Mouse (Mus musculus) c-Kit-negative CD71-positive TER-119-positive erythroid progenitor cells, embryonic 14.5 days (primary cell): ENCODE data around the gene AC170998.1.
"Not testable (repeated sequence)": the region's sequence is repeated elsewhere in the genome, so short reads cannot be mapped to it uniquely, and the experiment has no call there.

Experiments
- DNase-seq: peaks from one replicate; pipeline ENCODE4 v3.0.0-alpha.2; 2013; ENCODE audit warnings: low read depth, low spot score

AC170998.1 gene

GRCm38 (mm10) chr17:28757470-28757869 is 31.6 kb downstream of the AC170998.1 start:
- no peak for DNase-seq

GRCm38 (mm10) chr17:28760736-28761312 is 34.9 kb downstream of the AC170998.1 start:
- no peak for DNase-seq

DNA sequence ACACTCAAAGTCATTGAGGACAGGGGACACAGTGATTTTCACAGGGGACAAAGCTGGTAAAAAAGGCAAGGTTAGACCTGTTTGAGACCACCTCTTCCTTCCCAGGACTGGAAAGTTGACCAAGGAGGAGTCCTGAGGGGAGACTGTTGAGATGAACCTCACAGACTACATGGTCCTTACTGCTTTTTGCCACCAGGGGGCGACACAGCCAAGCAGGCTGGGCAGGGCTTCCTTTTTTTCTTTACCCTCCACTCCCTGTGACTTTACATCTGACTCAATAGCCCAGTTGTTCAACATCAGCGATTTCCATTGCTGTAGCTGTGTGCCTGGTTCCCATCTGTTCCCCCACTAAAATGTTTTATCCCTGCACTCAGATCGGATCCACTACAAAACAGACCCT is 36.0 kb downstream of the AC170998.1 start:
- DNase-seq, result peak; percentile 59

- DNase-seq, result no peak
These were observed 40.3 kb downstream of the AC170998.1 start for GRCm38 (mm10) chr17:28766203-28766602.

DNA sequence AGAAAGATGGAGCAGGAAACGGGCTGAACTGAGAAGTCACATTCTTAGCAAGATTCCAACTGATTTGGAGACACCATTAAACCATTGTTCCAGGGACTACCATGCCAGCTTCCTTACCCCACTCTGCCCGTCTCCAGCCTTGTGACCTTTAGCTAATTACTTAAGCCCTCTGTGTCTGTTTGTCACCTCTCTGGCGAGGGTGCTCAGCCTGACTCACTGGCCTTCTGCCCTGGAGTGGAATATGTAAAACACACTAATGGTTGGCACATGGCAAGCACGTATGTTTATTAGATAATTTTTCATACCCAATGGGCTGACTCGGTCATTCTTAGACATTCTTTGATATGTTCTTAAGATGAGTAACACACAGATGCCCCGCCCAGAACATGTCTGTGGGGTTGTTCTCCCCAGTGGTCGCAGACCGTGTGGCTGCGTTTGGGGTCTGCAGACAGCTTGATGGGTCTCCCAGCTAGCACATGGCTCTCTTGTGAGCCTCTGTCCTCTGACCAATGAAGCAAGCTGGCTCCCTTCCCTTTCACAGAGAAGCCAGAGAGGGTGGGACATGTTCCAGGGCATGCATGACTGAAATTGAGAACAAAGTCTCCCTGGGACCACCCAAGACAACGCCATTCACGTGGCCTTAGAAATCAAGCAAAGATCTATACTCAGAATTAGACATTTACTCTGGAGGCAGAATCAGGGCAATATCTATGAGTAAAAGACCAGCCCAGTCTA is 41.1 kb downstream of the AC170998.1 start:
- no peak for DNase-seq

- DNase-seq, result no peak
These were observed 43.4 kb downstream of the AC170998.1 start, which contains the start of gene Mapk13 for GRCm38 (mm10) chr17:28769121-28769874. Gene Mapk13 (plus strand): TSS chr17:28769297.

GRCm38 (mm10) chr17:28769875-28770421 is 44.1 kb downstream of the AC170998.1 start:
- DNase-seq, result no peak

DNA sequence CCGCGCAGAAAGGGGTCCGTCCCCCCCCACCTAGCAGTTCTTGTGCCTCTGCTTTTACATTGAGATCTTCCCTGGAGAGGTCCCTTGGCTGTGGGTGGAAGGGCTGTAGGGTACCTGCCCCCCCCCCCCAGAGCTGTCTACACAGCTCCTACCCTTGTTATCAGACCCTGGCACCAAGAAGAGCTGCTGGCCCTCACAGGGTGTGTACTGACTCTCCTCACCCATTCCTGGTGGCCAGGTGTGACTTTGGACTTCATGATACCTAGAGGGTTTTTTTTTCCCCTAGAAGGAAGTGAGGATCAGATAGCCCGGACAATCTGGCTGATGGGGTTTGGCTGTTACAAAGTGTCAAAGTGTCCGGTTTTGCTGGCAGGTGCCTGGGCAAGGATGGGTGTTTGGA is 45.4 kb downstream of the AC170998.1 start:
- DNase-seq, result no peak

GRCm38 (mm10) chr17:28774303-28774702 is 48.4 kb downstream of the AC170998.1 start:
- DNase-seq, result not testable (repeated sequence)

- no peak for DNase-seq
These were observed 49.3 kb downstream of the AC170998.1 start for GRCm38 (mm10) chr17:28775161-28775560.
